Comparison of ENCODE assay signal across 25 mouse cellular contexts in genomic region chr8:11782607-11783006, GRCm38 (mm10). TPM values are rescaled to one million over a fixed set of nuclear protein-coding genes. Genes with fewer than 3 reads are reported as not detected.
"Had no signal": no experiment of that assay in that cellular context is flagged by ENCODE, and none has a peak within 500 bp of the region (broad histone marks: within the 10 kb centered on the region; RNA-seq: fewer than 3 reads in every experiment).

No protein-coding gene starts in this region.

- H3K4me3 ChIP-seq: kidney, embryonic 15.5 days; limb, embryonic 10.5 days; limb, embryonic 13.5 days; liver, embryonic 13.5 days; midbrain, embryonic 10.5 days; midbrain, embryonic 13.5 days; myocyte; neural tube, embryonic 13.5 days; stomach, embryonic 15.5 days had no signal

- H3K9ac ChIP-seq: kidney, embryonic 15.5 days; limb, embryonic 13.5 days; liver, embryonic 13.5 days; lung, embryonic 14.5 days; midbrain, embryonic 13.5 days; neural tube, embryonic 13.5 days; stomach, embryonic 15.5 days had no signal

- DNase-seq: kidney, adult 8-10 months; kidney, postnatal 10 days; kidney, postnatal 4 days; liver; liver, embryonic 13.5 days; lung, embryonic 14.5 days; retina, postnatal 1 day; right cerebral cortex, postnatal 25 days; spleen, adult 18-20 months; thymus, postnatal 25 days had no signal

- H3K4me1 ChIP-seq: stomach, embryonic 15.5 days had no signal

- ATAC-seq: lung, postnatal 0 days; midbrain, embryonic 13.5 days; midbrain, embryonic 16.5 days had no signal

- H3K9me3 ChIP-seq: kidney, embryonic 15.5 days; limb, embryonic 10.5 days; limb, embryonic 13.5 days; liver, embryonic 13.5 days; megakaryocyte, embryonic 14.5 days; midbrain, embryonic 10.5 days; midbrain, embryonic 13.5 days; neural tube, embryonic 13.5 days; stomach, embryonic 15.5 days had no signal

- H3K27me3 ChIP-seq: kidney, embryonic 15.5 days; limb, embryonic 13.5 days; liver, embryonic 13.5 days; megakaryocyte, embryonic 14.5 days; midbrain, embryonic 13.5 days; neural tube, embryonic 13.5 days; stomach, embryonic 15.5 days had no signal

- H3K27ac ChIP-seq: kidney, embryonic 15.5 days; limb, embryonic 10.5 days; limb, embryonic 13.5 days; liver, embryonic 13.5 days; midbrain, embryonic 10.5 days; midbrain, embryonic 13.5 days; neural tube, embryonic 13.5 days; stomach, embryonic 15.5 days had no signal

- H3K4me2 ChIP-seq: kidney, embryonic 15.5 days; limb, embryonic 13.5 days; liver, embryonic 13.5 days; lung, embryonic 14.5 days; midbrain, embryonic 13.5 days; neural tube, embryonic 13.5 days; stomach, embryonic 15.5 days had no signal

RNA-seq across cellular contexts. Expression of gene Tex29, which starts 57.7 kb away (rescaled TPM):
- total RNA-seq: monocyte, adult 5-6 weeks; neutrophil, adult 5-6 weeks had no signal
- polyA plus RNA-seq: kidney, embryonic 15.5 days; limb, embryonic 10.5 days; liver, embryonic 13.5 days; liver, embryonic 16.5 days; lung, embryonic 14.5 days; myocyte; stomach, embryonic 15.5 days; thymus, postnatal 0 days had no signal
